Mouse (Mus musculus) kidney, postnatal 0 days (tissue): ENCODE results near the gene Nudt12. TPM values are rescaled to one million over a fixed set of nuclear protein-coding genes. Genes with fewer than 3 reads are reported as not detected.

ENCODE experiments used
- ATAC-seq: fragments of 200-750 bp; cut with Nextera tagmentation; replicated peaks from 2 replicates; pipeline ENCODE4 v1.8.0; 2017; ENCODE audit warnings: low read depth, moderate number of reproducible peaks, moderate TSS enrichment, moderate library complexity; ENCODE audit not compliant: low FRiP score
- DNase-seq: peaks from one replicate; pipeline ENCODE4 v3.0.0-alpha.2; 2016; ENCODE audit warnings: low spot score
- H3K27ac ChIP-seq: fragments of 300-500 bp; sonication (generic); 2 replicates; pipeline ENCODE4 v1.5.1; 2014; ENCODE audit warnings: mild to moderate bottlenecking
- H3K27me3 ChIP-seq: fragments of 300-500 bp; sonication (generic); 2 replicates; pipeline ENCODE4 v1.6.1; 2014; ENCODE audit warnings: low read length, mixed read lengths; ENCODE audit not compliant: insufficient read depth
- H3K36me3 ChIP-seq: fragments of 300-500 bp; sonication (generic); 2 replicates; pipeline ENCODE4 v1.6.1; 2014; ENCODE audit warnings: low read length, mixed read lengths; ENCODE audit not compliant: insufficient read depth
- H3K4me1 ChIP-seq: fragments of 300-500 bp; sonication (generic); replicated peaks from 2 replicates; pipeline ENCODE4 v1.6.1; 2014; ENCODE audit warnings: antibody characterized with exemption, low read length, mixed read lengths; ENCODE audit not compliant: insufficient read depth
- H3K4me2 ChIP-seq: fragments of 300-500 bp; sonication (generic); 2 replicates; pipeline ENCODE4 v1.6.1; 2014; ENCODE audit warnings: mild to moderate bottlenecking, low read length, moderate library complexity, mixed read lengths
- H3K4me3 ChIP-seq: fragments of 300-500 bp; sonication (generic); replicated peaks from 2 replicates; pipeline ENCODE4 v1.5.1; 2014; ENCODE audit warnings: low read depth, low read length
- H3K9ac ChIP-seq: fragments of 300-500 bp; sonication (generic); 2 replicates; pipeline ENCODE4 v1.6.1; 2014; ENCODE audit warnings: low read depth, low read length
- H3K9me3 ChIP-seq: fragments of 300-500 bp; sonication (generic); replicated peaks from 2 replicates; pipeline ENCODE4 v1.6.1; 2016; ENCODE audit warnings: low read length, inconsistent platforms, mixed read lengths
- CTCF ChIP-seq: IDR thresholded peaks from 2 replicates; pipeline ENCODE4 v1.5.1; 2016; ENCODE audit warnings: antibody characterized with exemption, low read depth, mild to moderate bottlenecking, moderate library complexity
- WGBS: fragments of 180-500 bp; shearing (Covaris S2); extraction: QIAGEN DNeasy Blood & Tissue Kit; methylation state at CpG from one replicate; pipeline ENCODE4 v1.1.7; 2014; 5-methylcytosine and 5-hydroxymethylcytosine counted together
- polyA plus RNA-seq: library from polyadenylated mRNA; unstranded; fragments of >200 nt; fragmentation: Nextera tagmentation; extraction: Ambion mirVana; gene quantifications from 2 replicates; pipeline ENCODE4 v1.2.1, GENCODE M21; 2015

The Nudt12 gene
- polyA plus RNA-seq, result 5.8 and 5.9 TPM in 2 replicates

GRCm38 (mm10) chr17:59013091-59013459 is at the start of gene Nudt12:
TSS of gene Nudt12 (minus strand) at chr17:59013372.
- H3K4me1 ChIP-seq, result peaks cover 2% of the 10 kb centered on the region; the same call in 1 of the 2 replicates

GRCm38 (mm10) chr17:59053306-59053705 is 40.1 kb upstream of the Nudt12 start:
- no peak overlapping the region for H3K4me2 ChIP-seq
- no peaks in the 10 kb centered on the region for H3K9me3 ChIP-seq
- 51% methylated on average over 4 of the region's 4 CpGs for WGBS
- H3K36me3 ChIP-seq, result no peaks in the 10 kb centered on the region
- no peak overlapping the region for H3K4me3 ChIP-seq
- no peaks in the 10 kb centered on the region for H3K4me1 ChIP-seq
- no peak overlapping the region for H3K9ac ChIP-seq
- no peak overlapping the region for H3K27ac ChIP-seq
- TF ChIP-seq CTCF, result peak; percentile 36; the same call in 1 of the 2 replicates
- H3K27me3 ChIP-seq, result no peaks in the 10 kb centered on the region
- peak; percentile 14 for DNase-seq
- ATAC-seq, result no peak

More at GRCm38 (mm10) chr17:59013091-59013459, at the start of gene Nudt12:
- peak; percentile 30 for TF ChIP-seq CTCF
- Histone ChIP-seq H3K4me2 (peak within 1 kb of the TSS; percentile 65), H3K36me3 (no peaks in the 10 kb centered on the region), H3K27ac (peak within 1 kb of the TSS; percentile 51; the same call in 1 of the 2 replicates), H3K9me3 (no peaks in the 10 kb centered on the region), H3K27me3 (no peaks in the 10 kb centered on the region), H3K4me3 (peak within 1 kb of the TSS; percentile 62), H3K9ac (peak within 1 kb of the TSS; percentile 64)
- ATAC-seq (peak; percentile 90), DNase-seq (peak; percentile 66)
- 0% methylated on average over 22 of the region's 22 CpGs for WGBS

DNA sequence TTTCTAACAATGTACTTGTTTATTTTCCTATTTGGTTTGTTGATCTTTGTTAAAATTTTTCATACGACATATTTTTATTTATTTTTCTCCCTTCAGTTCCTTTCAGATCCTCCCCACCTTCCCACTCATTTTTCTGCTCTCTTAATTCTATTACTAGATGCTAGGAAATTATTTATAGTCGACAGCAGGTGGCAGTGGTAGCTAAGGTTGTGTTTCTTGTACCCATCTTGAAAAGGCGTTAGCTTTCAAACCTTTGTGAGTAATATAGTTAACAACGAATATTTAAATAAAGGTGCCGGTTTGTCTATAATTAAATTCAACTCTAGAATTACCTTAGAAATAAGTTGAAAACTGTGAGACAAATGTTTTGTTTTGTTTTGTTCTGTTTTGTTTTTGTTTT is 26.6 kb upstream of the Nudt12 start:
- H3K9me3 ChIP-seq, result no peaks in the 10 kb centered on the region
- H3K27me3 ChIP-seq, result no peaks in the 10 kb centered on the region
- no peak overlapping the region for H3K4me3 ChIP-seq
- no peak overlapping the region for H3K9ac ChIP-seq
- H3K4me2 ChIP-seq, result no peak overlapping the region
- ATAC-seq (no peak), DNase-seq (peak; percentile 67)
- 35% methylated on average over 5 of the region's 5 CpGs for WGBS
- TF ChIP-seq CTCF, result peak; percentile 67
- no peak overlapping the region for H3K27ac ChIP-seq
- no peaks in the 10 kb centered on the region for H3K36me3 ChIP-seq
- no peaks in the 10 kb centered on the region for H3K4me1 ChIP-seq

- no peak for DNase-seq
- Histone ChIP-seq H3K4me2 (no peak overlapping the region), H3K9me3 (no peaks in the 10 kb centered on the region), H3K27ac (no peak overlapping the region), H3K36me3 (no peaks in the 10 kb centered on the region), H3K4me3 (no peak overlapping the region), H3K27me3 (no peaks in the 10 kb centered on the region), H3K4me1 (no peaks in the 10 kb centered on the region), H3K9ac (no peak overlapping the region)
- ATAC-seq, result no peak
- TF ChIP-seq CTCF, result no peak
- 31% methylated on average over 3 of the region's 3 CpGs for WGBS
These were observed 20.3 kb upstream of the Nudt12 start for GRCm38 (mm10) chr17:59033445-59033844.

- 57% methylated on average over 3 of the region's 3 CpGs for WGBS
- no peak overlapping the region for H3K9ac ChIP-seq
- H3K36me3 ChIP-seq, result no peaks in the 10 kb centered on the region
These were observed 13.2 kb upstream of the Nudt12 start for GRCm38 (mm10) chr17:59026336-59026735.

DNA sequence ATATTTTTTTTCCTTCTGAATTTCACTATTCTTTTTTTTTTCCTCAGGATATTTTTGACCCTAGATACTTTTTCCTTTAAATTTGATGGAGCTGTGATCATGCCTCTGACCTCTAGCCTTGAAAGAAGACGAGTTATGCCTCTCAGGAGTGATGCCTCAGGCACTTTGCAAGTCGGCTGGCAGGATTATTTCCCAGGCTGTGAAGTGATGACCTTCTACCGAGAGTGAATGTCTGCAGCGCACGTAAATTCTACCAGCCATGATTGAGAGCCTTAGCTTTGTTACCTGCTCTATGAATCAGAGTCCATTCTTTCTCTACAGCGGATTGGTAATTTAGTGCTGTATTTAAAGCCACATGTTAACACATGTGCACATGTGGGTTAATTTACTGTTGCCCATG is 11.3 kb upstream of the Nudt12 start:
- H3K9me3 ChIP-seq, result no peaks in the 10 kb centered on the region
- 16% methylated on average over 6 of the region's 6 CpGs for WGBS

More at GRCm38 (mm10) chr17:59026336-59026735, 13.2 kb upstream of the Nudt12 start:
- H3K4me1 ChIP-seq, result no peaks in the 10 kb centered on the region
- H3K27me3 ChIP-seq, result no peaks in the 10 kb centered on the region
- H3K9me3 ChIP-seq, result no peaks in the 10 kb centered on the region
- ATAC-seq, result no peak
- no peak overlapping the region for H3K4me3 ChIP-seq
- DNase-seq, result no peak
- no peak overlapping the region for H3K27ac ChIP-seq
- TF ChIP-seq CTCF, result no peak
- H3K4me2 ChIP-seq, result no peak overlapping the region

GRCm38 (mm10) chr17:59023971-59024370 is 10.8 kb upstream of the Nudt12 start:
- Histone ChIP-seq H3K27ac (no peak overlapping the region), H3K36me3 (no peaks in the 10 kb centered on the region), H3K9ac (no peak overlapping the region), H3K4me2 (no peak overlapping the region), H3K4me1 (no peaks in the 10 kb centered on the region), H3K4me3 (no peak overlapping the region), H3K9me3 (no peaks in the 10 kb centered on the region), H3K27me3 (no peaks in the 10 kb centered on the region)
- 28% methylated on average over 4 of the region's 5 CpGs for WGBS
- TF ChIP-seq CTCF, result no peak
- peak; percentile 39 for DNase-seq
- no peak for ATAC-seq

More for the DNA sequence above, 11.3 kb upstream of the Nudt12 start:
- H3K4me1 ChIP-seq, result no peaks in the 10 kb centered on the region
- H3K36me3 ChIP-seq, result no peaks in the 10 kb centered on the region
- H3K27me3 ChIP-seq, result no peaks in the 10 kb centered on the region
- no peak overlapping the region for H3K9ac ChIP-seq
- H3K4me2 ChIP-seq, result 0 out of 2 replicates have a peak overlapping the region, but pooled peaks have one; percentile 2
- H3K4me3 ChIP-seq, result no peak overlapping the region
- TF ChIP-seq CTCF, result no peak
- no peak for ATAC-seq
- no peak overlapping the region for H3K27ac ChIP-seq
- no peak for DNase-seq
